Mouse (Mus musculus) embryonic fibroblast, embryonic 13.5 days (primary cell): ENCODE data around the gene Dhx38.

Source experiments
- CTCF ChIP-seq: IDR thresholded peaks from 2 replicates; pipeline ENCODE4 v1.5.1; 2011; ENCODE audit warnings: mild to moderate bottlenecking, control low read depth, low read length, moderate library complexity, borderline replicate concordance; ENCODE audit not compliant: insufficient read depth
- POLR2A ChIP-seq: IDR thresholded peaks from 2 replicates; pipeline ENCODE4 v1.6.1; 2011; ENCODE audit warnings: low read depth, mild to moderate bottlenecking, control low read depth, low read length, moderate library complexity

GRCm38 (mm10) chr8:109578900-109579301 lies 13.2 kb upstream of the Dhx38 start, which contains the start of gene Hp:
- TF ChIP-seq POLR2A, result no peak
- no peak for TF ChIP-seq CTCF
